Mouse (Mus musculus) brain, embryonic 14.5 days (tissue): ENCODE data around the gene Pop7. TPM values are rescaled to one million over a fixed set of nuclear protein-coding genes. Genes with fewer than 3 reads are reported as not detected.

ENCODE experiments used
- DNase-seq: peaks from one replicate; pipeline ENCODE4 v3.0.0-alpha.2; 2011; ENCODE audit warnings: low read depth
- CTCF ChIP-seq: fragments of 200-500 bp; IDR thresholded peaks from 2 replicates; pipeline ENCODE4 v1.5.1; 2012; ENCODE audit warnings: inconsistent platforms, mild to moderate bottlenecking, moderate library complexity, borderline replicate concordance; ENCODE audit not compliant: insufficient read depth, insufficient read length; ENCODE audit errors: extremely low read depth
- POLR2A ChIP-seq: fragments of 200-500 bp; IDR thresholded peaks from 2 replicates; pipeline ENCODE4 v1.6.1; 2012; ENCODE audit warnings: mild to moderate bottlenecking, inconsistent platforms, borderline replicate concordance; ENCODE audit not compliant: poor library complexity, insufficient read depth, insufficient read length, severe bottlenecking; ENCODE audit errors: extremely low read depth
- polyA plus RNA-seq: library from polyadenylated mRNA; depleted of rRNA; stranded (reverse); fragments of >200 nt; gene quantifications from 2 replicates; pipeline ENCODE4 v1.2.3, GENCODE M21; 2012

Gene Pop7
- polyA plus RNA-seq, 1 experiment = 64.3 TPM

DNA sequence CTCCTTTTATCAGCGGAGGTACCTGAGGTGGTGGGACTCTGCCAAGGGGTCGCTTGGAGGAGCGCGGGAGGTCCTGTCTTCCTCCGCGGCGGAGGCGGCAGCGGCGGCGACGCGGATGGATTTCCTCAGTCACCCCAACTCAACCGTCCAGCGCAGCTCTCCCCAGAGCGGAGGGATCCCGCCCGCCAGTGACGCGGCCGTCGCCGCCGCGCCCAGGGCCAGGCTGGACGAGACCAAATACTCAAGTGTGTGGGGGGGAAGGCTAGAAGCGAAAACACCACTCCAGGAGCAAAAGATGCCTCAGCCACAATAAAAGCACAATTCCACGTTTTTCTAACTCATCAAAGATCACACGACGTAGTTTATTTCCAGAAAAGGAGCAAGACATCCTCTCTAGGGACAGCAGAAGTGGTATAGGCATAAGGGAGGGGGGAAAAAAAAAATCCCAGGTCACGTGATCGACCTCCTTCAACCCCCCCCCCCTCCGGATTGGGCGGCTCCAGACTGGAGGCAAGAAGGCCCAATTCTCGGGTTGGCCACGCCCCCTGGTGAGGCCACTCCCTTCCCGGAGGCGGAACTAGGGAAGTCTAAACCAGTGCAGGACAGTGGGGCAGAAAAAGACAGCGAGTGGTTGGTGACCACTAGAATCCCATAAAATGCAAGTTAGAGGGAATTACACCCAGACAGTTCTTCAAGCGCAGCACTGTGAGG, 31.0 kb upstream of the Pop7 start, which contains the start of the genes Epo and Gnb2:
TSS of gene Epo (minus strand) at position 126 of the 711 bp plus-strand sequence.
TSS of gene Gnb2 (minus strand) at position 394 of the 711 bp plus-strand sequence.
- TF ChIP-seq CTCF (no peak), POLR2A (peak; percentile 72)
- peak; percentile 99 for DNase-seq

DNA sequence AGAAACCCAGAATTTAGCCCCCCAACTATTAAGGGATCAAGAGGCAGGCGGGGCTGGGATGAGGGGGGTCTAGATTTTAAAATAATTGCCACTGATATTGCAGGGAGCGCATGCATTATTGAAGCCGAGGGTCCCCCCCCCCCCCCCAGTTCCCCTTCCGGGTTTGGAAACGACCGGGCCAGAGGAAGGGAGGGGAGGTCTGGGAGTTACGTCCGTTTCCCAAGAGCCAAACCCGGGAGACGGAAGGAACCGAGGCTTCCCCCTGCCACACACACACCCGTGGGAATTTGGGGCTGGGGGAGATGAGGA, 30.4 kb upstream of the Pop7 start:
- DNase-seq = no peak
- TF ChIP-seq CTCF (no peak), POLR2A (no peak)

DNA sequence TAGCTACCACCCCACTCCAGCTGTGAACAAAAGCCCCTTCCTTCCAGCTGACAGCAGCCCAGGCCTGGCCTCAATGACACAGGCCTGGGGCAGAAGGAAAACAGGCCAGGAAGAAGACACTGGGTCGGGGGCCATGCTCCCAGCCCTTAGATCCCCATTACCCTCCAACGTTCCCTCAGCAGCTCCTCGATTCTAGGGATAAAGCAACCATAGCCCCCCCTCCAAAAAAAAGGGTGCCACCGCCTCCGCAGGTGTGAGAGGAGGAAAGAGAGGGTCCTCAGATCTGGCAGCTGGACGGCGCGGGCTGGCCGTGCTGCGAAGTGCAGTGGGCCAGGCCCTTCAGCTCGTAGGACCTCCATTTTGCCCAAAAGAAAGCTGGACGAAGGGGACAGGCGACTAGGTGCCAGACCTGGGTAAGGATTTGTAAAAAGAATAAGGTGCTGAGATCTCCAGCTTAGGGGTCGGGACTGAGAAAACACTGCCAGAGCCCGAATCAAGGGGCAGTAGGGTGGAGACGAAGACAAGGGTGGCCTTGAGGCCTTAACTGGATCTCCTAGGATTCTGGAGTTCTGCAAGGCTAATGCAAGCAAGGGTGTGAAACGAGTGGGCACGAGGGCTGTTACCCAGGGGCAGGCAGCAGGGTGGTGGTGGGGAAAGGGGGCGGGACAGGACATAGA, 30.0 kb upstream of the Pop7 start:
- DNase-seq = no peak
- TF ChIP-seq POLR2A = no peak
- TF ChIP-seq CTCF = no peak

DNA sequence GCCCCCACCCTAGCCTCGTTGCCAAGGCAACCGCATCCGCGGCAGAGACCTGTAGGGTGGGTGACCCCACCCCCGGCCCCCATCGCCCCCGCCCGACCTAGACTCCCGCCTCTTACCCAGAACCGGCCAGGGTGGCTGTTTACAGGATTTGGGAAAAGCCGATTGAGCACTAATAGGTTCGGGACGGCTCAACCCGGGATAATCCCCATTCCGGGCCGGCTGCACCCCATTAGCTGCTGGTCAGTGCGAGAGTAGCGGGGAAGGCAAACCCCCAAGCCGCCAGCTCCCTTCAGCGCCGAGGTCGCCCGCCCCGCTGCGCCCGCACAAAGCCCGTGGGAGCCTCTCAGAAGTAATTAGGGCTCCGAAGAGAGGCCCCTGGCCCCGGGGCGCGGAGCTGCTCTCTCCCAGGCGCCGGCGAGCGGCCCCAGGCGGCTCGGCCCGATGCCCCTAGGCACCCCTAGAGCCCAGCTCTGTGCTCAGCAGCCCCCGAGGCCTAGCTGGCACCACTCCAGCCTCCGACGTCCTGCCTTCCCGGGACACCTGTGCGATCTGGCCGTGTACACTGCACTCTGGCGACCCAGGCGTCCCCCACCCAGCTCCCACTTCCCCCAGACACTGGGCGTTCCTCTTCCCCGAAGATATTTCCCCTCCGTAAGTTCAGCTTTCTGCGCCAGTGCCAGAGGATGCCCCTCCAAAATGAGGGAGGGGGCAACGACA, 29.3 kb upstream of the Pop7 start:
- no peak for DNase-seq
- no peak for TF ChIP-seq CTCF
- TF ChIP-seq POLR2A = no peak

DNA sequence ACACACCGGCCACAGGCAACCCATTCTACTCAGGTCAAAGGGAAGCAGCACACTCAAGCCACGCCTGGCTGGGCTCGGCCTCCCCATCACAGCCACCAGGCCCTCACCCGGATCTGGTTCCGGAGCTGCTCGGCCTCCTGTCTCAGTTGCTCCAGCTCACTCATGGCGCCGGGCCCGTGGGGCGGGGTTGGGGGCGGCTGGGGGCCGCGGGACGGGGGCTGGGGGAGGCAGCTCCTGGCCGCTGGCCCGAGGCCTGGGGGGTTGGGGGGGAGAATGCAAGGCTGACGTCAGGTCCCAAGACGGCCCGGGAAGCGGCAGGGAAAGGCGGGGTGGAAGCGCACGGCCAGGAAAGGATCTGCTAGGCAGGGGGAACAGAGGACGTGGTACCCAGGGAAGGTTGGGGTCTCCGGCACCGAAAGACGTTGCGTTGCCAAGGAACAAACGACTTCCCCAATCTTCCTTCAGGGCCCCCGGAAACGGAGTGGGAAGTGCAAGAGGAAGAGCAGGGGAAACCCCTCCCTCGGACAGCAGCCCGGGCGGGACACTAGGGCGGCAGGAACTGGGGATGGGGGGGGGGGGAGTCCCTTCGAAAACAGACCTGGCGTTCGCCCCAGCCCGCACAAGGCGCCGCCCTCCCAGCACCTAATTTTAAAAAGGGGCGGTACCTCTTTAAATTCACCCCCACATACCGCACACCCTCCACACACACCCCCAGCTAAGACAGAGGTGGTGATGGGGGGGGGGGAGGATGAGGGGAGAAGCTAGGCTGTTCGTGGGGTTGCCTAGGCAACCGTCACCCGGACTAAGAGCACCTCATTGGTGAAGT, 28.5 kb upstream of the Pop7 start:
- DNase-seq = peak; percentile 98
- TF ChIP-seq POLR2A (no peak), CTCF (no peak)

DNA sequence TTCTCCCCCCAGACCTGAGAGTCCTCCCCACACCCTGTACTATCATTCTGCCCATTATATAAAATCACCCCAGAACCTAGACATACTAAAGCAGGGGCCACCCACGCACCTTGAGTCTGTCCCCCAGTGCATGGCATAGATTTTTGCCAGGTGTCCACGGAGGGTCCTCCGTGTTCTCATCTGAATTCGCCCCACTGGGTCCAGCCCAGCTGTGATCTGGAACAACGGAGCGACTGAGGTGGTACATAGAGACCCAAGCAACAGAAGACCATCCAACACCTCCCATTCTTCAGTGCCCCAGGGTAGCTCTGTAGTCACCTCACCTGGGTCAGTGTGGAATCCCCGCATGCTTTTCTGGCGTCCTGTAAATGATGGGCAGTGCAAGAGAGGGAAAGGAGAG, 27.8 kb upstream of the Pop7 start:
- no peak for TF ChIP-seq POLR2A
- no peak for TF ChIP-seq CTCF
- DNase-seq = no peak

DNA sequence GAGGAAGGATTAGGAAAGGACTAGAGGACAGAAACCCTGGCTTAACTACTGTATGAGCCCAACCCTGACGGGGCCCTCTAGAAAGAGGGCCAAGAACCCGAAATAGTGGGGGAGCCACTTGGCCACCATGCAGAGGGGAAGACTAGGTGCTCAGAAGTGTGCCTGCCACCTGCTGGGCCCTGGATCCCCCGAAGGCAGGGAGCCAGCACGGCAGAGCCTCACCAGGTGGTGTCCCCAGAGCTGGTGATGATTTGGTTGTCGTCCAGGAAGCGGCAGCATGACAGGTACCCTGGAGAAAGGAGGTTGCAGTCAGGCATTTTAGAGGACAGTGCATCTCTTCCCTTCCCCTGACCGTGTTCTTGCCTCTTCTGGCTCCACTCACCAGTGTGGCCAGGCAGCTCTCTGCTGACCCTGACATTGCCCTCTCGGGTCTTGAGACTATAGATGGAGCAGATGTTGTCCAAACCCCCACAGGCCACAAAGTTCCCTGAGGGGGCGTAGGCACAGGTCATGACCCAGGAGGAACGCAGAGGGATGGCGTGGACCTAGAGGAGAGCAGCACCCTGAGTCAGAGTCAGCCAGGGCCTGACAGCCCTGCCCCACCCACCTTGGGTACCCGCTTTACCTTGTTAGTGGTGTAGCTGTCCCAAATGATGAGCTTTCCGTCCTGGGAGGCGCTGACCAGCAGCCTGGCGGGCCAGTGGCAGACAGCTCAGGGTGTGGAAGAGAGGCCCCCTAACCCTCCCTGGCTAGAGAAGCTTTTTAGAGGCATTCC, 27.1 kb upstream of the Pop7 start:
- no peak for TF ChIP-seq CTCF
- no peak for TF ChIP-seq POLR2A
- DNase-seq = no peak

DNA sequence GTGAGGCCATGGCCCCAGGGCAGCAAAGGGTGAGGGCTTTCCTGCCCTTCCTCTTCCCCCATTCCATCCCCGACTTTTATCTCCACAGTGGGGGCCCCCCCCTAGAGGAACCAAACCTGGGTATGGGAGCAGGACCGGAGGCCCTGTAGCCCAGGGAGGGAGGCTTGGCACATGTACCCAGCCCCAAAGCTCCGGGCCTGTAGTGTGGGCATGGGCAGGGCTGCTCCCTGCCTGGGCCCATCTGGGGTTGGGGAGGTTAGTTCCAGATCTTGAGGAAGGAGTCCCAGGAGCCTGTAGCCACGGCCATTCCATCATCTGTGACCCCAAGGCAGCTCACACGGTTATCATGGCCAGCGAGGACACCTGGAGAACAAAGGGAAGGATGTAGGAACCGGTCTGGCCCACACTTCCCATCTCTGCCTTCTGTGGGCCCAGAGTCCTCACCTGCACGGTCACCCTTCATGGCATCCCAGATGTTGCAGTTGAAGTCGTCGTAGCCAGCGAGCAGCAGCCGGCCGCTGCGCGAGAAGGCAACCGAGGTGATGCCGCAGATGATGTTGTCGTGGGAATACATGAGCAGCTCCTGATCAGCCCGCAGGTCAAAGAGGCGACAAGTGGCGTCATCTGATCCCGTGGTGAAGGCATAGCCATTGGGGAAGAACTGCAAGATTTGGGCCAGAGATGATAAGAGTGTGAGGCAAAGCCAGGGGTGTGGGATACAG, 26.1 kb upstream of the Pop7 start:
- no peak for DNase-seq
- TF ChIP-seq CTCF (no peak), POLR2A (no peak)

DNA sequence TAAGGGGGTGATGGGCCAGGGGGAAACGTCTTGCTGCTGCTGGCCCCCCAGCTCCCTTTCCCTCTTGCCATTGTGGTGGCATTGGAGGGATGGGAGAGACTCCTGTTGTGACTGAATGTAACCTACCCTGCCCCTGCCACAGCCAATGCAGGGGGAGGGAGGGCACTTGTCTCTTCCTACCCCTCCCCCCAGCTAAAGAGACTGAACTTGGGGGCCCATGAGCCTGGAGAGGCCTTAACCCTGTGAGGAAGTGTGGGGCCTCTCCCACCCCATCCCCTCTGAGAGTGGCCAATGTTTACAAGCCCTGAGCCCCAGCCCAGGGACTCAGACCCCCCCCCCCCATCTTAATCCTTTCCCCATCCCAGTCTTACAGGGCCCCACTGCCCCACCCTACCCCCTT, 25.1 kb upstream of the Pop7 start:
- DNase-seq = no peak
- TF ChIP-seq POLR2A (no peak), CTCF (no peak)

DNA sequence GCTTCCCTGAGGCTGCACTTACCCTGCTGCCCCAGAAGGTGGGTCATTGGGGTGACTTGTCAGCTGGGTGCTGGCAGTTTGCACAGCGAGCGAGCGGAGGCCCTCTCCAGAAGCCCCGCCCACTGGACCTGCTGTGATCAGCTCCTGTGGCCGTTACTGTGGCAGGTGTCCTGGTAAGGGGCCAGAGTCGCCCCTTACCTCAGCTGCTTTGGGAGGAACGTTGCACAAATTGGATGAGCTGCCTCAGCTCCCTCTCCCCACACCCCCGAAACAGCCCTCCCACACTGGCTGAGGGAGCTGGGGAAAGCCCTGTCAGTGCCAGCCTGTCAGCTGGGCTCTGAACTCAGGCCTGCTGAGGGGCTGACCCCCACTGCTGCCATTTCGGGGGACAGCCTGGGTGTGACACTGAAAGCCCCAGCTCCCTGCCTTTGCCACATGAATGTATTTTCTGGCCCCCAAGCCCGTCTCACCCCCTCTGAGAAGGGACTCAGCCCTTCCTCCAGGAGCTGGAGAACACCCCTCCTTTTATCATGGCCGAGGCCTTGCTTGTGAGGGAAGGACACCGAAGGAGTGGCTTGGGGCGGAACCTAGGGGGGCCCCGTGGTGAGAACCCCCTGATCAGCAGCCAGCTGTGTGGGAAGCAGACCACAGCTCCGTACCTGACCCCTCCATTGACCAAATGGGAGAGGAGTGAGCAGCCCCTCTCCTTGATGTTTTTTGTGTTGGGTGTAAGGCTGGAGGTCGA, 24.0 kb upstream of the Pop7 start:
- TF ChIP-seq POLR2A (no peak), CTCF (no peak)

More for the DNA sequence above, 24.0 kb upstream of the Pop7 start:
- DNase-seq = peak; percentile 57
